Mouse (Mus musculus) adrenal gland, adult 8-10 months (tissue): Measurements from ENCODE around the gene Ddx10. TPM values are rescaled to one million over a fixed set of nuclear protein-coding genes. Genes with fewer than 3 reads are reported as not detected.
A peak's percentile ranks its signal among the peaks of the same experiment; 100 is the strongest.
"Not testable (repeated sequence)": the region's sequence is repeated elsewhere in the genome, so short reads cannot be mapped to it uniquely, and the experiment has no call there.

ENCODE experiments used
- DNase-seq: peaks from one replicate; pipeline ENCODE4 v3.0.0; 2022
- total RNA-seq, 4 experiments: library from RNA; stranded (reverse); gene quantifications; 2 replicates each; pipeline ENCODE4 v1.2.4; 2022

Gene Ddx10
- total RNA-seq, 4 experiments from 2014 or later = 18.0 to 20.8 (median 18.6) TPM

GRCm38 (mm10) chr9:53143508-53143907 lies 104.3 kb downstream of the Ddx10 start:
- DNase-seq = no peak

DNA sequence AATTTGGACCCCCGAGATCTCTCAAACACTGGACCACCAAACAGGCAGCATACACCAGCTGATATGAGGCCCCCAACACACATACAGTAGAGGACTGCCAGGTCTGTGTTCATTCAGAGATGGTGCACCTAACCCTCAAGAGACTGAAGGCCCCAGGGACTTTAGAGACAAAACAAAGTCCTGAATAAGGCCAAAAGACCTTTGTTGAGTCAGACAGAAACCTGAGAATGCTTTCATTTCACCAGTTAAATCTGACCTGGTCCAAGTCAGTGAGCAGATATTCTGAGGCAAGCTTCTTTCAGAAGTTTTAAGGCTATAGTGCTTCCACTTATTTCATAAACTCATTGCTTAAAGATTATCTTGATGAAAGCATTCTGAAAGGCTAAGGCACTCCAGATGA lies 105.4 kb downstream of the Ddx10 start:
- DNase-seq = not testable (repeated sequence)

GRCm38 (mm10) chr9:53140610-53141165 lies 107.2 kb downstream of the Ddx10 start:
- DNase-seq = no peak

GRCm38 (mm10) chr9:53132826-53133225 lies 115.0 kb downstream of the Ddx10 start:
- peak; percentile 5 for DNase-seq

GRCm38 (mm10) chr9:53130460-53130859 lies 117.4 kb downstream of the Ddx10 start:
- no peak for DNase-seq

DNA sequence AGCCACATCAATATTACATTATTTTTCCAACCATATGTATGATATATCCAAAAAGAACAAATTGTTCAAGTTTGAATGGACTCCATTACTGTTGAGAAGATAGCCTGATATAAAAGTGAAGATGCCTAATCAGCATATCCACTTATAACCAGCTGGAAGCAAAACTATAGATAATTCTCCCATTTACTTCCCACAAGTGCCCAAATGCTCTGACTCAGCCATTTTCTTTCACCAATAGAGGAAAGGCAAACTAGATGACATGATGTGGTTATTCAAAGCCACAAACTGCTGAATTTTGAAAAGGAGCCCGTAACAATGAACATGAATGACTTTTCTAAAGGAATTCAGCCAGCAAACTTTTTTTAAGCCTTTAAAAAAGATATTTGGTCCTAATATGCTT lies 146.8 kb downstream of the Ddx10 start:
- no peak for DNase-seq

DNA sequence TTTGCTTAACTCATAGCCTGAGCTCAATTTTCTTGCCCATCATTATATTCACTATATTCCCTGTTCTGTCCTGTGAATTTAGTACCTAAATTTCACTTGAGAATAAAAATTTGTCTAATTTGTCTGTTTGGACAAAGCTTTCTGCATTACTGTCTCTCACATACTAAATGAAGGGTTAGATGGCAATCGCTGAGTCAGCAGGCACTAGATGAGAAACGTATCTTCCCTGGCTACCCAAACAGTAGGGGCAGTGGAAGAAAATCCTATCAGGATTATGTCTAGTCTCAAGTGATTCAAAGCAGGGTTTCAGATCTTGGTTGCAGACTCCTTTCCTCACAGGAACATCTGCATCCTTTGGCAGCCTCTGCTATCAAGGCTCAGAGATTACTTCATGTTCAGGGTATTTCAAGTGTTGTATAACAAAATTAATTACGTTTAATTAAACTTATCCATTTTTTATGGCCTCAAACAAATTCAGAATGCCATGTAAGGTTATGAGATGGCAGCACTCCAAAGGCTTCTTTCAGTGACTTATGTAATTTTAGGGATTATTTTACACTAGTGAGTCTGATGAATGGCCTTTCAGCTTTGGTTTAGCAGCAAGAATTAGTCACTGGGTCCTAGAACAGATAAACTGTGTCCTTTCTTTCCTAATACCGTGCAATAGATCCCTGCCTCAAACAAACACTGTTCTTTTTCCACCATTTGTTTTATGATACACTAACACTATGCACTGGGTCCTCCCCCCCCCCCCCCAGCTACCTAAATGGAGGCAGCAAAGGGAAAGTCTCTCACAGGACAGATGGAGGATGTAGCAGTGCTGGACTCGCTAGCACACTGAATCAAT lies 152.3 kb downstream of the Ddx10 start:
- no peak for DNase-seq

DNA sequence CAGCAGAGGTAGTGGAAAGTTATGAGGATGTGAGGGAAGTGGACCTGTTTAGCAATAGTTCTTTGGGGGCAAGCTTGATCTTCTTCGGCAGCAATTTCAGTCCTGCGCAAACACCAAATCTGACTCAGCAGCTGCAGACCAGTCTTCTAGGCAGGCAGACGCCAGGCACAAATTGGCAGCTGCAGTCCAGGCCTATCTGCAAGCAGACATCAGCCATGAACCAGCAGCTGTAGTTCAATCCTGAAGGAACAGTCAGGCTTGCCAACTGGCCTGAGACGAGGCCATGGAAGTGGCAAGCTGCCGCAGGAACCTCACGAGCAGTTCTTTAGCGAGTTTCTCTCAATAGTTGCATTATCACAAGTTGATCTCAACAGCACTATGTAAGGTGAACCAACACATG lies 153.3 kb downstream of the Ddx10 start:
- DNase-seq = no peak

GRCm38 (mm10) chr9:53077626-53078025 lies 170.2 kb downstream of the Ddx10 start:
- no peak for DNase-seq

DNA sequence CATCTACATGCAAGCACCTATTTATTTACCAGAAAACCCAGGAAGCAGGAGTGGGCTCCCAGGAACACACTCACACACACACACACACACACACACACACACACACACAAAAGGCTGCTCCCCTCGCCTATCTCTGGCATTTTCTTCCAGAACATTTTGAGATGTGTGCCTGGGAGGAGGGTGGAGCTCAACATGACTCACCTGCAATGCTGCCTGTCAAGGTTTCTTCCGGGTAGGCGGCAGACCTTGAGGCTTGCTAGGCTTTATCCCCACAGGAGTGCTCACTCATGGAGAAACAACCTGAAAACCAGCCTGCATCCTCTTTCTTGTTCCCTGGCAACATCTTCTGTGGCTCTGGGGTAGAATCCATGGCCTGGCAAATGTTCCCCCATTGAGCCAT lies 171.9 kb downstream of the Ddx10 start:
- no peak for DNase-seq

DNA sequence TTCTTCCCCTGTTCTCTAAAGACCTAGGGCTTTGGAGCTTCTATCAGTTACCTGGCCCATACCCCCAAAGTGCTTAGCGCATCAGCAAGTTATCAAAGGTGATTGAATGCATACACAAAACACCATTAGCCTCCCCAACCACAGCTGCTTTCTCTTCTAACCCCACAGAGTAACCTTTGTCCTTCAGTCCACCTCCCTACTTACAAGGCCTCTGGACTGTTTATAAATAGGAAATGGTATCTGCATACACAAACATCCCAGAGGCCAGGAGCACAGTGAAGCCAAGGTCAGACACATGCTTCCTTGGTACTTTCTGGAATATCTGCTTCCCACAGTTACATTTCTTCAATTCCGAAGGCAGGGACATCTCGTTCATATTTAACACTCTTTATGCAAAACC lies 173.4 kb downstream of the Ddx10 start:
- no peak for DNase-seq

GRCm38 (mm10) chr9:53073576-53074112 lies 174.2 kb downstream of the Ddx10 start:
- DNase-seq = no peak

DNA sequence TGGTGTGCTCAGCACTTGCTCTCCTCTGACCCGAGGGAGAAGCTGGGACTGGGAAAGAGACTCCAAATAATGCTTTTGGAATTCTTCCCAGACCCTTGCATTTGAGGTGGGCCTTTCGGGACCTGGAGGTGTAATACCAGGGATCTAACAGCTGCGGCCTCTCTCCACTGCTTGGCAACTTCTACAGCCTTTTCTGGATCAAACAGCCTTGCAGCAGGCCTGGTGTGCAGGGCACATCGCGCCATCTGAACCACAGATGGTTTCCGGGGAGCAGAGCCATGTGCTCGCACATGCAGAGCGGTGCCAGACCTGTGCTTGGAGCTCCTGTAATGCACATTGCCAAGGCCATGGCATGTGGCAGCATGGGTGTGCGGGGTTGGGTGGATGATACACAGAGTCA lies 175.8 kb downstream of the Ddx10 start:
- DNase-seq = no peak

GRCm38 (mm10) chr9:53070875-53071524 lies 176.9 kb downstream of the Ddx10 start:
- no peak for DNase-seq

GRCm38 (mm10) chr9:53068166-53068565 lies 179.7 kb downstream of the Ddx10 start:
- DNase-seq = no peak

GRCm38 (mm10) chr9:53066428-53066827 lies 181.4 kb downstream of the Ddx10 start:
- peak; percentile 14 for DNase-seq

DNA sequence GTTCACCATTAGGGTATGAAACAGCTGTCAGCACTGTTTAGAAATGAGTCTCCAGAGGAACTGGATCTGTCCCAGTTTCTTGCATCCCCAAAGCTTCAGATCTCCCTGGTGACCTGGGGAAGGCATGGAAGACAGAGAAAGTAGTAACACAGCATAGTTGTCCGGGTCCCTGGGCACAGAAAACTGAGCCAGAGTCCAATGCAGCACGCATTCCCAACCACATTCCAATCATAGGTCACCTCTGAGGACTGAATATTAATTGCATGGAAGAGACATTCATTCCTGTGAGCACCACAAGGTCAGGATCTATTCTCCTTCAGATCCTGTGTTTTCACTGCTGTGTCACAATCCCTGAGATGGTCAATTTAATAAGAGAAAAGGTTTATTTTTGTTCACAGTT lies 182.8 kb downstream of the Ddx10 start:
- no peak for DNase-seq

- no peak for DNase-seq
Measured at GRCm38 (mm10) chr9:53064531-53064930, 183.3 kb downstream of the Ddx10 start.

- DNase-seq = no peak
Measured at GRCm38 (mm10) chr9:53055306-53055705, 192.5 kb downstream of the Ddx10 start.
